Mouse (Mus musculus) kidney, adult 2 months (tissue): ENCODE measurements around the gene Ran. TPM values are rescaled to one million over a fixed set of nuclear protein-coding genes. Genes with fewer than 3 reads are reported as not detected.

ENCODE experiments used
- DNase-seq: peaks from one replicate; pipeline ENCODE4 v3.0.0; 2021
- H3K27ac ChIP-seq: fragments of 200-500 bp; 2 replicates; pipeline ENCODE4 v1.5.1; 2012; ENCODE audit warnings: low read depth, low read length, control low read depth, inconsistent platforms; ENCODE audit not compliant: insufficient read depth
- H3K27me3 ChIP-seq: fragments of 200-500 bp; replicated peaks from 2 replicates; pipeline ENCODE4 v1.6.1; 2012; ENCODE audit warnings: mild to moderate bottlenecking, moderate library complexity, low read length, inconsistent platforms; ENCODE audit not compliant: control insufficient read depth, insufficient read depth
- H3K36me3 ChIP-seq: fragments of 200-500 bp; 2 replicates; pipeline ENCODE4 v1.6.1; 2012; ENCODE audit warnings: mild to moderate bottlenecking, moderate library complexity, low read length, inconsistent platforms; ENCODE audit not compliant: control insufficient read depth, insufficient read depth
- H3K4me1 ChIP-seq: fragments of 200-500 bp; 2 replicates; pipeline ENCODE4 v1.6.1; 2011; ENCODE audit warnings: low read length; ENCODE audit not compliant: control insufficient read depth, insufficient read depth
- H3K4me3 ChIP-seq: fragments of 200-500 bp; 2 replicates; pipeline ENCODE4 v1.5.1; 2011; ENCODE audit warnings: mild to moderate bottlenecking, low read depth, low read length, control low read depth; ENCODE audit not compliant: insufficient read depth
- CTCF ChIP-seq: fragments of 200-500 bp; conservative IDR thresholded peaks from 2 replicates; pipeline ENCODE4 v1.5.1; 2011; ENCODE audit warnings: low read depth, mild to moderate bottlenecking, control low read depth, low read length, moderate library complexity, mixed read lengths; ENCODE audit not compliant: insufficient read depth, insufficient read length
- POLR2A ChIP-seq: fragments of 200-500 bp; IDR thresholded peaks from one replicate; pipeline ENCODE4 v1.6.1; 2011; ENCODE audit warnings: low read depth, low read length, control low read depth
- WGBS: fragments of 180-500 bp; shearing (Covaris S2); methylation state at CpG from one replicate; pipeline ENCODE4 v1.1.7; 2018; 5-methylcytosine and 5-hydroxymethylcytosine counted together
- polyA plus RNA-seq: library from polyadenylated mRNA; depleted of rRNA; stranded (reverse); fragments of >200 nt; gene quantifications from 2 replicates; pipeline ENCODE4 v1.2.3, GENCODE M21; 2012

Gene Ran
- polyA plus RNA-seq, 1 experiment: 48.6 TPM

DNA sequence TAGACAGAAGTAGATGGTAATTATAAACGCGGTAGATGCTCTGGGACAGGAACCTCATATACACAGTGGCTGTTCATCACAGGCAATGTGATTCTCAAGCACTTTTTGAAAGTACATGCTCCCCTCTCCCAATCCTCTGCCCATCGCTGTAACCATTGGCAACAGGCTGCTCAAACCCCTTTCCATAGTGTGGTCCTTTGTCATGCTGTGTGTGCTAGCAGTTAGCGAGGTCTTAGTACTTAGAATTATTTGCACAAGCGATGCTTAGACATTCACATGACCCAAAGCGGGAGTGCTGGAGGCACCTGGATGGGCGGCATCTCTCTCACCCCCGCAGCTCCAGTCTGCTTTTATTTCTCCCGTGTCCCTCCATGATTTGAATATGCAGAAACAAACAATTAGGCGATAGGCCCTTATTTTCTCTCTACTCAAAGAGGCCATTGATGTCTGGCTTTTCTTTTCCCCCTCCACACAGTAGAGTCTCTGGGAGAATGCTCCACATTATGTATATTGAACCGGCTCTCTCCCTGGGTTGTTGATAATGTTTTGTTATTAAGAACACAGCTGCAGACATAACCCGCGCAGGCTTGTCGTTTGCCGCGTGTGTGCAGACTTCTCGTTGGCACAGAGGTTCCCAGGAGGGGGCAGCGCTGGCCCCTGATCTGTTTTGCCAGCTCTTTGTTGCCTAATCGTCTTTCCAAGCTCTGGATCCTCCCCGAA lies 32.9 kb downstream of the Ran start:
- WGBS: 48% methylated on average over 20 of the region's 20 CpGs
- TF ChIP-seq POLR2A (no peak), CTCF (no peak)
- H3K4me1 ChIP-seq: no peaks in the 10 kb centered on the region
- DNase-seq: no peak
- H3K4me3 ChIP-seq: no peak overlapping the region
- no peaks in the 10 kb centered on the region for H3K27me3 ChIP-seq
- no peak overlapping the region for H3K27ac ChIP-seq
- H3K36me3 ChIP-seq: no peaks in the 10 kb centered on the region

GRCm38 (mm10) chr5:129054675-129055284 lies 34.9 kb downstream of the Ran start:
- Histone ChIP-seq H3K36me3 (no peaks in the 10 kb centered on the region), H3K27ac (no peak overlapping the region), H3K4me1 (no peaks in the 10 kb centered on the region), H3K4me3 (no peak overlapping the region), H3K27me3 (no peaks in the 10 kb centered on the region)
- DNase-seq: no peak
- TF ChIP-seq POLR2A: no peak
- TF ChIP-seq CTCF: no peak
- 58% methylated on average over 9 of the region's 9 CpGs for WGBS

DNA sequence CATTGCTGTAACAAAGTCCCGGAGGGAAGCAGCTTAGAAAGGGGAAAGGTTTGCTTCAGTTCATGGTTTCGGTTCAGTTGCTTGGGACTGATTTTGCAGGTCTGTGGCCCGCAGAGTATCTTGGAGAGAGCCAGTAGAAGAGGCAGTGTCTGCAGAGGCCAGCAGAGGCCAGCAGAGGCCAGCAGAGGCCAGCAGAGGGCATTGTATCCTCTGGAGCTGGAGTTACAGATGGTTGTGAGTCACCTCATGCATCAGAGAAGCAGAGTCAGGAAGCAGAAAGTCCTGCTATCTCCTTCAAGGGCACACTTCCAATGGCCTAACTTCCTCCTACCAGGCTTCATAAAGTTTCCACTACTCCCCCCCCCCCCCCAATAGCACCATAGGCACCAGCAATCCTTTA lies 39.2 kb downstream of the Ran start:
- Histone ChIP-seq H3K4me1 (no peaks in the 10 kb centered on the region), H3K36me3 (no peaks in the 10 kb centered on the region), H3K27me3 (no peaks in the 10 kb centered on the region), H3K4me3 (no peak overlapping the region), H3K27ac (no peak overlapping the region)
- WGBS: 82% methylated on average over 3 of the region's 3 CpGs
- no peak for DNase-seq
- no peak for TF ChIP-seq CTCF
- TF ChIP-seq POLR2A: no peak

GRCm38 (mm10) chr5:129061579-129061978 lies 41.7 kb downstream of the Ran start:
- WGBS: 17% methylated on average over 13 of the region's 13 CpGs
- Histone ChIP-seq H3K27me3 (no peaks in the 10 kb centered on the region), H3K36me3 (no peaks in the 10 kb centered on the region), H3K4me1 (no peaks in the 10 kb centered on the region), H3K4me3 (no peak overlapping the region), H3K27ac (no peak overlapping the region)
- TF ChIP-seq POLR2A: no peak
- peak; percentile 77 for TF ChIP-seq CTCF
- peak; percentile 63 for DNase-seq

- no peaks in the 10 kb centered on the region for H3K27me3 ChIP-seq
- DNase-seq: peak; percentile 69
- 5% methylated on average over 21 of the region's 21 CpGs for WGBS
- no peaks in the 10 kb centered on the region for H3K36me3 ChIP-seq
- H3K4me3 ChIP-seq: no peak overlapping the region
- peak; percentile 71 for TF ChIP-seq CTCF
- no peak for TF ChIP-seq POLR2A
- H3K4me1 ChIP-seq: no peaks in the 10 kb centered on the region
- H3K27ac ChIP-seq: no peak overlapping the region
Observed at GRCm38 (mm10) chr5:129063037-129063791, 43.3 kb downstream of the Ran start.

DNA sequence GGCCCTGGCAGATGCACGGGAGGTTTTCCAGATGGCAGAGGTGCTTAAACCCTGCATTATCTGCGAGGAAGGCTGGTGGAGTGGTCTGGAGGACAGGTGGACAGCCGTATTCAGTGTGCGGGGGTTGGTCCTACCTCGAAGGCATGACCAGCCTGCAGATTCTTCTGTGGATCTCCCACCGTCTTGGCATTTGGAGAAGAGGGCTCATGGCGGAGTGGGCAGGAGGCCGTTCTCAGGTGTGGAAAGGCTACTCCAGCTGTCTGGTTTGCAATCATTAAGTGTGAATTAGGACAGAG lies 43.9 kb downstream of the Ran start:
- H3K4me3 ChIP-seq: no peak overlapping the region
- 33% methylated on average over 8 of the region's 8 CpGs for WGBS

GRCm38 (mm10) chr5:129064186-129064585 lies 44.3 kb downstream of the Ran start:
- H3K27me3 ChIP-seq: no peaks in the 10 kb centered on the region
- DNase-seq: no peak
- 63% methylated on average over 11 of the region's 11 CpGs for WGBS
- H3K36me3 ChIP-seq: no peaks in the 10 kb centered on the region
- H3K4me3 ChIP-seq: no peak overlapping the region
- no peak for TF ChIP-seq POLR2A
- no peak for TF ChIP-seq CTCF
- H3K27ac ChIP-seq: no peak overlapping the region
- no peaks in the 10 kb centered on the region for H3K4me1 ChIP-seq

More for the DNA sequence above, 43.9 kb downstream of the Ran start:
- H3K27me3 ChIP-seq: no peaks in the 10 kb centered on the region
- no peaks in the 10 kb centered on the region for H3K36me3 ChIP-seq
- no peak for DNase-seq
- no peaks in the 10 kb centered on the region for H3K4me1 ChIP-seq
- H3K27ac ChIP-seq: no peak overlapping the region
- TF ChIP-seq POLR2A (no peak), CTCF (no peak)
